Mouse (Mus musculus) G1E (cell line): Measurements from ENCODE around the gene Olfr645.

Source experiments
- CTCF ChIP-seq: IDR thresholded peaks from 2 replicates; pipeline ENCODE4 v1.5.1; 2012; ENCODE audit warnings: low read depth, low read length, inconsistent platforms, mixed read lengths
- GATA1 ChIP-seq: IDR thresholded peaks from 2 replicates; pipeline ENCODE4 v1.6.1; 2012; ENCODE audit warnings: borderline replicate concordance, low read length, inconsistent platforms, mixed read lengths
- GATA2 ChIP-seq: IDR thresholded peaks from 2 replicates; pipeline ENCODE4 v1.6.1; 2012; ENCODE audit warnings: low read depth, low read length, inconsistent platforms, borderline replicate concordance
- POLR2AphosphoS5 ChIP-seq: IDR thresholded peaks from 2 replicates; pipeline ENCODE4 v1.6.1; 2012; ENCODE audit warnings: low read depth, low read length, inconsistent platforms; ENCODE audit not compliant: insufficient replicate concordance

GRCm38 (mm10) chr7:104035145-104035544, 50.1 kb downstream of the Olfr645 start, which contains the start of gene Olfr641:
- no peak for TF ChIP-seq CTCF
- TF ChIP-seq POLR2AphosphoS5: no peak
- no peak for TF ChIP-seq GATA2
- TF ChIP-seq GATA1: no peak
